Mouse (Mus musculus) neural tube, embryonic 14.5 days (tissue): ENCODE results near the gene Smarca4. TPM values are rescaled to one million over a fixed set of nuclear protein-coding genes. Genes with fewer than 3 reads are reported as not detected.

ENCODE experiments used
- ATAC-seq: fragments of 200-750 bp; cut with Nextera tagmentation; 2 replicates; pipeline ENCODE4 v1.8.0; 2017; ENCODE audit warnings: low read depth, mild to moderate bottlenecking, moderate TSS enrichment, moderate library complexity
- H3K27ac ChIP-seq: fragments of 300-500 bp; sonication (generic); 2 replicates; pipeline ENCODE4 v1.5.1; 2014; ENCODE audit warnings: low read depth, mild to moderate bottlenecking, control low read depth, low read length, moderate library complexity, mixed read lengths
- H3K27me3 ChIP-seq: fragments of 300-500 bp; sonication (generic); 2 replicates; pipeline ENCODE4 v1.6.1; 2014; ENCODE audit warnings: low read length; ENCODE audit not compliant: control insufficient read depth, insufficient read depth
- H3K36me3 ChIP-seq: fragments of 300-500 bp; sonication (generic); 2 replicates; pipeline ENCODE4 v1.6.1; 2014; ENCODE audit warnings: low read length, mixed read lengths; ENCODE audit not compliant: control insufficient read depth, insufficient read depth
- H3K4me1 ChIP-seq: fragments of 300-500 bp; sonication (generic); 2 replicates; pipeline ENCODE4 v1.6.1; 2014; ENCODE audit warnings: low read length; ENCODE audit not compliant: control insufficient read depth, insufficient read depth
- H3K4me2 ChIP-seq: fragments of 300-500 bp; sonication (generic); 2 replicates; pipeline ENCODE4 v1.6.1; 2014; ENCODE audit warnings: mild to moderate bottlenecking, low read depth, low read length, control low read depth
- H3K4me3 ChIP-seq: fragments of 300-500 bp; sonication (generic); 2 replicates; pipeline ENCODE4 v1.5.1; 2014; ENCODE audit warnings: low read depth, low read length, control low read depth, mixed read lengths
- H3K9ac ChIP-seq: fragments of 300-500 bp; sonication (generic); replicated peaks from 2 replicates; pipeline ENCODE4 v1.6.1; 2014; ENCODE audit warnings: low read depth, mild to moderate bottlenecking, control low read depth, low read length, mixed read lengths
- H3K9me3 ChIP-seq: fragments of 300-500 bp; sonication (generic); 2 replicates; pipeline ENCODE4 v1.6.1; 2016; ENCODE audit warnings: low read length; ENCODE audit not compliant: control insufficient read depth
- WGBS: fragments of 180-500 bp; shearing (Covaris S2); extraction: QIAGEN DNeasy Blood & Tissue Kit; methylation state at CpG from one replicate; pipeline ENCODE4 v1.1.7; 2014; 5-methylcytosine and 5-hydroxymethylcytosine counted together
- polyA plus RNA-seq: library from polyadenylated mRNA; unstranded; fragments of >200 nt; fragmentation: Nextera tagmentation; extraction: Ambion mirVana; gene quantifications from 2 replicates; pipeline ENCODE4 v1.2.1, GENCODE M21; 2014

Smarca4 gene
- polyA plus RNA-seq, 1 experiment from 2014 or later: 138 TPM

DNA sequence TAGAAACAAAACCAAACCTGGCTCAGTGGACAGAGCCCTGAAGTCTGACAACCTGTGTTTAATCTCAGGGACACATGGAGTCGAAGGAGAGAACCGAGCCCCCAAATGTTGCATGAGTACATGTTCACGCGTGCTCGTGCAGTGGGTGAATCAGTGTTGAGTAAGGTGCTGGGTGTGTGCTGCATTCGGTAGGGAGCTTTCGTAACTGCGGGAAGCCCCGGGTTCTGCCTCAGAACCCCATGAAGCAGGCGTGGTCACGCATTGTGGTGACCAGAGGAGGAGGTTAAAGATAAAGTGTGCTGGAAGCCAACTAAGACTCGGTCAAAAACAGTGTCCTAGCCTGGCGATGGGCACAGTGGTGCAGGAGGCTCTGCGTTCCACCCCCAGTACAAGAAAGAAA is 124.5 kb downstream of the Smarca4 start:
- 96% methylated on average over 14 of the region's 14 CpGs for WGBS
- ATAC-seq: no peak
- no peaks in the 10 kb centered on the region for H3K9me3 ChIP-seq

DNA sequence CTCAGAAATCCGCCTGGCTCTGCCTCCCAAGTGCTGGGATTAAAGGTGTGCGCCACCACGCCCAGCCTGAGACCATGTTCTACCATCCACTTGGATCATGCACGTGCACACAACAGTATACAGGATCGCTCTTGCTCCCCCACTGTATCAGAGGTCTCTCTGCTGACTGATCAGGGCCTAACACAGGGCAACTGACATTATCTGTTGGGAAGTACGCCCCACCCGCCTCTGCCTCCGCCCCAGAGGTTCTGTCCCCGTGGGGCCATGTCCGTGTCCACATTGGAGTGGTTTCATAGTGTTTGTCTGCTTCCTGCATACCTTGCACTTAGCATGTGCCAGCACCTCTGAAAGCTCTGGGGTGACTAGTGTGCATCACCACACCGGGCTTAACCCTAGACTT is 125.5 kb downstream of the Smarca4 start:
- Histone ChIP-seq H3K4me2 (no peak overlapping the region), H3K9me3 (no peaks in the 10 kb centered on the region), H3K36me3 (peaks cover 53% of the 10 kb centered on the region), H3K27me3 (no peaks in the 10 kb centered on the region), H3K4me3 (no peak overlapping the region), H3K4me1 (no peaks in the 10 kb centered on the region), H3K9ac (no peak overlapping the region), H3K27ac (no peak overlapping the region)
- WGBS: 97% methylated on average over 11 of the region's 11 CpGs
- ATAC-seq: no peak

More for the DNA sequence above, 124.5 kb downstream of the Smarca4 start:
- H3K27me3 ChIP-seq: no peaks in the 10 kb centered on the region
- H3K36me3 ChIP-seq: peaks cover 48% of the 10 kb centered on the region
- H3K9ac ChIP-seq: no peak overlapping the region
- H3K27ac ChIP-seq: no peak overlapping the region
- H3K4me3 ChIP-seq: no peak overlapping the region
- H3K4me1 ChIP-seq: no peaks in the 10 kb centered on the region
- no peak overlapping the region for H3K4me2 ChIP-seq

DNA sequence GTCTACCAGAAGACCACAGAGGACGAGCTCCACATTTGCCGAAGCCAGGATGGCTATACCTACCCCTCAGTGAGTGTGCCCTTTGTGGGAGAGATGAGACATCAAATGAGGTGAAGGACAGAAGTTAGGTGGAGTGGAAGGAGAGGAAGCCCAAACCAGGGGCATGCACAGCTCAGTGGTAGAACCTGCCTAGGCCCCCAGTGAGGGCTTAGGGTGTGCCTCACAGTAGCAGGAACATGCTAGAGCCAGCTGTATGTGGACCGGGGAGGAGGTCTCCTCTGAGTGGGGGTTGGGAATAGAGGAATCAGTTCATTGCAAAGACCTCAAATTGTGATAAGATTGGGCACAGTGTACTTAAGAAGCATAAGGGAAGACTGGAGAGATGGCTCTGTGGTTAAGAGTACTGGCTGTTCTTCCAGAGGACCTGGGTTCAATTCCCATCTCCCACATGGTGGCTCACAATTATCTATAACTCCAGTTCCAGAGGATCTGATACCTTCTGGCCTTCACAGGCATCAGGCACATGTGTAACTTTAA is 131.3 kb downstream of the Smarca4 start:
- whole genome bisulfite sequencing: 91% methylated on average over 3 of the region's 3 CpGs
- Histone ChIP-seq H3K36me3 (peaks cover 45% of the 10 kb centered on the region), H3K27ac (no peak overlapping the region), H3K27me3 (no peaks in the 10 kb centered on the region), H3K9me3 (no peaks in the 10 kb centered on the region), H3K4me1 (no peaks in the 10 kb centered on the region), H3K9ac (no peak overlapping the region), H3K4me3 (no peak overlapping the region), H3K4me2 (no peak overlapping the region)
- no peak for ATAC-seq

DNA sequence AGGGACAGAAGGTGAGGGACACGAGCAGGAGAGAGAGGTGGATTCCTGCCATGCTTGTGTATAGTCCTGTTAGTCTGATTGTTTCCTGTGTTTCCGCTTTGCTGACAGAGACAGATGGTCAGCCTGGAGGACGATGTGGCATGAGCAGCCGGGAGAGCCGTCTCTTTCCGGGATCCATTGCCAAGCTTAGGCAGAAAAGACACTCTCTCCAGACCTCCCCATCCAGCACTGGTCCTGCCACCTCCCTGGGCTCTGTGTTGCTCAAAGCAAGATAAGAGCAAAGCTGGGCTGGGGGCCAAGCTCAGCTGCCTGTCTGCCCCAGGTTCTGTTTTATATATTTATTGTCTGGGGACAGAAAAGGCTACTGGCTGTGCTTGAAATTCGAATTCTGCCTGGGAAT is 132.1 kb downstream of the Smarca4 start:
- Histone ChIP-seq H3K4me1 (no peaks in the 10 kb centered on the region), H3K27ac (no peak overlapping the region), H3K4me3 (no peak overlapping the region), H3K9ac (no peak overlapping the region), H3K36me3 (peaks cover 40% of the 10 kb centered on the region), H3K4me2 (no peak overlapping the region), H3K9me3 (no peaks in the 10 kb centered on the region), H3K27me3 (no peaks in the 10 kb centered on the region)
- ATAC-seq: no peak
- 58% methylated on average over 7 of the region's 7 CpGs for WGBS

DNA sequence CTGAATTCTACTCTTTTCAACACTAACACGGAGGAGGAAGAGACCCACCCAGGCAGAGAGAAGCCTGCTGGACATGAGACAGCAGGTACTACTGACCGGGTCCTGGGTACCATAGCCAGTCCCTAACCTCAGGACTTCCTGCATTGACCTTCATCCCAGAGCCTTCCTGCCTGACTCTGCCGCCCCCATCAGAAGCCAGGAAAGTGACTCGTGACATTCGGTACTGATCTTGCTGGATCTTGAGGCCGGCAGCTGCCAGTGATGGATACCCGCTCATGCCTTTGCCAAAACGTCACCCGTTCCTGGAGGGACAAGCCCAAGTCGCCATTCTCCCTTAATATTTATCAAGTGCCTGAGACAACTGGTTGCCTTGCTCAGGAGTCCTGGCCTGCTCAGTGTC is 132.5 kb downstream of the Smarca4 start:
- ATAC-seq: no peak
- no peak overlapping the region for H3K4me2 ChIP-seq
- no peaks in the 10 kb centered on the region for H3K4me1 ChIP-seq
- H3K9ac ChIP-seq: no peak overlapping the region
- no peaks in the 10 kb centered on the region for H3K9me3 ChIP-seq
- WGBS: 89% methylated on average over 10 of the region's 10 CpGs
- H3K27me3 ChIP-seq: no peaks in the 10 kb centered on the region
- H3K27ac ChIP-seq: no peak overlapping the region
- H3K36me3 ChIP-seq: peaks cover 40% of the 10 kb centered on the region
- no peak overlapping the region for H3K4me3 ChIP-seq

DNA sequence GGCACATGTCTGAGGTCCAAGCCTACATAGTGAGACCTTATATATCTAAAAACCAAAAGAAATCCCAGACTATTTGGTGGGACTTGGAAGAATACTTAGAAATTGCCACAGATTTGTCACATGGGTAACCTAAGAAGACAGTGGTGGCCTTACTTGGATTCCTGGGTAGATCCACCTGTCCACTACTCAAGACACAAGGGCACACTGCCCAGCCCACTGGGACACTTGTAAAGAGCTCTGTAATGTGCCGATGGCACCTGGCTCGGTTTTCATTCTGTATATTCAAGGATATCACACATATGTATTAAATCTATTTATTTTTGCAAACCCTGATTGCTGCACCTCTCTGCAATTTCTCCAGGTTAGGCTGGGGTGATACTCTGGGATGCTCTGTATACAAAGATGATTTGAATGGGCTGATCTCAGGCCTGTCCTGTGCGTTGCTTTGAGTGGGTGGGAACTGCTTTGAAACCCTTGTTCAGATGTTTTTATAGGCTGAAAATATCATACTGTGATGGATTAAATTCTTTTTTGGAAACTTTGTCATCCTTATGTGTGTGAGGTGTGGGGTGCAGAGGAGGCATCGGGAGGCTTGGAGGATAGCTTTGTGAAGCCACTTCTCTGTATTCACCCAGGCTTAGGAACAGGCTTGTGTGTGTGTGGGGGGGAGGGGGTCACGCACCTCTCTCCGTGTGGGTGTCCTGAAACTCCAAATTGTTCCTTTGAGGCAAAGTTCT is 133.6 kb downstream of the Smarca4 start:
- WGBS: 88% methylated on average over 6 of the region's 6 CpGs
- no peak for ATAC-seq
- H3K27me3 ChIP-seq: no peaks in the 10 kb centered on the region

DNA sequence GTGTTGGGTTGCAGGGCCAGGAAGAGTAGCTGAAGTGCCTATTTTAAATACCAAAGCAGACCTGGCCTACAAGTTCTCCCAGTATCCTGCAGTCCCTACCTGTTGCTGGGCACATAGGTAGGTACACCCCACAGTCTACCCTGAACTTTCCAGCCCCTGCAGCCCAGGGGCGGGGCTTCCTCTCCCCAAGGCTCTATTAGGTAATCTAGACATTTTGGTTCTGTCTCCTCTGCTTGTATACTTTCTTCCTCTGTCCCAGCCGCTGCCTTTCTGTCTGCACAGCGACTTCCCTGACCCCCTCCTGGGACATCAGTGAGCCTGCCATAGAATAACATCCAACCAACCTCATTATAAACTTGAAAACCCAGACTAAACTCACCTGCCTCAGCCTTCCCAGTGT is 134.4 kb downstream of the Smarca4 start:
- H3K4me1 ChIP-seq: no peaks in the 10 kb centered on the region

More for the DNA sequence above, 133.6 kb downstream of the Smarca4 start:
- Histone ChIP-seq H3K9me3 (no peaks in the 10 kb centered on the region), H3K36me3 (peaks cover 30% of the 10 kb centered on the region), H3K4me2 (no peak overlapping the region), H3K4me1 (no peaks in the 10 kb centered on the region), H3K4me3 (no peak overlapping the region), H3K9ac (no peak overlapping the region), H3K27ac (no peak overlapping the region)

DNA sequence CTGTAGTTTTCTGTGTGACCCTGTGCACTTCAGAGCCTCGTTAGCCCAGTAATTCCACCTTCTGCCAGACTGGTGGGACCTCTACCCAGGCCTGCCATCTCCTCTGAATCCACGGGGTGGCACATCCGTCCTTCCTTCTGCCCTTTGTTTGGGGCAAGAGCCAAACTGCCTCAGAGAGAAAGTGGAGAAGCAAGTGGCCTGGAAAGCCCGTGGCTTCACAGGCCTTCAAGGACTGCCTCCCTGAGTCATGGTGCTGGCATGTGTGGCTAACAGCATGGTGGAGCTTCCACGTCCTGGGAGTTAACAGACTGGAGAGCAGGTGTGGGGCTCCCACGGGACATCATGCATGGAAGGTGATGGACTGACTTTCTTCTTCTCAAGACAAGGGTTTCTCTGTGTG is 135.4 kb downstream of the Smarca4 start:
- no peaks in the 10 kb centered on the region for H3K9me3 ChIP-seq
- peaks cover 23% of the 10 kb centered on the region for H3K36me3 ChIP-seq
- H3K27me3 ChIP-seq: no peaks in the 10 kb centered on the region
- WGBS: 63% methylated on average over 6 of the region's 6 CpGs
- no peak overlapping the region for H3K27ac ChIP-seq
- no peak for ATAC-seq
- no peak overlapping the region for H3K4me3 ChIP-seq
- no peaks in the 10 kb centered on the region for H3K4me1 ChIP-seq
- no peak overlapping the region for H3K9ac ChIP-seq
- H3K4me2 ChIP-seq: no peak overlapping the region

More for the DNA sequence above, 134.4 kb downstream of the Smarca4 start:
- Histone ChIP-seq H3K9me3 (no peaks in the 10 kb centered on the region), H3K27me3 (no peaks in the 10 kb centered on the region), H3K4me3 (no peak overlapping the region), H3K4me2 (no peak overlapping the region), H3K27ac (no peak overlapping the region), H3K36me3 (peaks cover 27% of the 10 kb centered on the region), H3K9ac (no peak overlapping the region)
- ATAC-seq: no peak
- WGBS: 81% methylated on average over 3 of the region's 3 CpGs

DNA sequence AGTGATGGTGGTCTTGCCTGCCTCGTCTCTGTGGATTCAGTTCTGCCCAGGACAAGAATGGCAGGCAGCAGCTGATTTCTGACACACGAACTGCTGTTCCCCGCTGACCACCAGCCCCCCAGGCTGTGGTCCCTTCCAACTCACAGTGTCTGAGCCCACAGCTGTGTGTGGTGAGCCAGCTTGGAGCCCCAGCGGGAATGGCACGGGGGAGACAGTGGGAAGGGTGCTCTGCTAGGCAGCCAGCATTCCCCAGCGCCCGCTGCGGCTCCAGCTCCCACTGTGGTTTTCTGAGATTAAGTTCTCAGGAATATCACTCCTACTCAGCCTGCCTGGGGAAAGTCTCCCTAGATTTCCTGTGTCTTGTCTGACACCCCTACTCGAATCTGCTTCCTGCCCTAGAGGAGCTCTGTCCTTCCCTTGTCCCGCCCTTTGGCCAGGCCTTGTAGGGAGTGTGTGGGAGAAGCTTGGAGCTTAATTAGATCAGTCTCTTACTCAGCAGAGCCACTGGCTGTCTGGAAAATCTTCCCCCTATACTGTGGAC is 136.4 kb downstream of the Smarca4 start:
- Histone ChIP-seq H3K4me2 (no peak overlapping the region), H3K27ac (no peak overlapping the region), H3K36me3 (peaks cover 15% of the 10 kb centered on the region), H3K4me1 (no peaks in the 10 kb centered on the region), H3K9ac (no peak overlapping the region), H3K27me3 (no peaks in the 10 kb centered on the region), H3K9me3 (no peaks in the 10 kb centered on the region), H3K4me3 (no peak overlapping the region)
- 65% methylated on average over 10 of the region's 10 CpGs for WGBS
- no peak for ATAC-seq
